12 mouse cellular contexts compared by ENCODE assay signal in genomic region chr10:75676819-75677565, GRCm38 (mm10). TPM values are rescaled to one million over a fixed set of nuclear protein-coding genes. Genes with fewer than 3 reads are reported as not detected.
DNase-seq lines count a peak whose midpoint lies in the region; ATAC-seq and TF ChIP-seq lines count a peak whose summit lies in the region.
"Had no signal": no experiment of that assay in that cellular context is flagged by ENCODE, and none has a peak within 500 bp of the region (broad histone marks: within the 10 kb centered on the region; RNA-seq: fewer than 3 reads in every experiment).

No protein-coding gene starts in this region.

- 84% methylated on average over 7 of the region's 7 CpGs for WGBS in liver, adult 2 months
- WGBS in liver, embryonic 11.5 days: 86% methylated on average over 7 of the region's 7 CpGs
- 72% methylated on average over 7 of the region's 7 CpGs for WGBS in liver, embryonic 16.5 days (ENCODE audit: insufficient replicate concordance)
- 65% methylated on average over 7 of the region's 7 CpGs for WGBS in stomach, embryonic 16.5 days

- DNase-seq in adrenal gland, postnatal 14 days: peak; percentile 23
- no peak for DNase-seq in adrenal gland, adult 18-20 months (ENCODE audit: low spot score in 2 of 2)
- peak; percentile 41 for DNase-seq in liver, adult 2 months (ENCODE audit: extremely low read depth, low read depth, low spot score)
- DNase-seq in liver, embryonic 11.5 days (ENCODE audit: low spot score): no peak
- no peak for DNase-seq in layer of hippocampus, adult 18-20 months (ENCODE audit: low spot score in 2 of 2)
- DNase-seq in cerebellum, postnatal 25 days: no peak
- DNase-seq: right cerebral cortex, postnatal 4 days had no signal

- no peaks in the 10 kb centered on the region for H3K27me3 ChIP-seq in liver, adult 2 months (ENCODE audit: control insufficient read depth, insufficient read depth, low read length)
- no peaks in the 10 kb centered on the region for H3K27me3 ChIP-seq in liver, embryonic 11.5 days (replicated peaks; ENCODE audit: control insufficient read depth, insufficient read depth, low read length)
- no peaks in the 10 kb centered on the region for H3K27me3 ChIP-seq in liver, embryonic 16.5 days (ENCODE audit: control insufficient read depth, insufficient read depth, low read depth, low read length)
- H3K27me3 ChIP-seq in stomach, embryonic 16.5 days (ENCODE audit: control insufficient read depth, insufficient read depth, low read length): no peaks in the 10 kb centered on the region

- H3K4me2 ChIP-seq in liver, embryonic 11.5 days: no peak overlapping the region
- H3K4me2 ChIP-seq in liver, embryonic 16.5 days (ENCODE audit: low read depth, low read length): no peak overlapping the region
- H3K4me2 ChIP-seq in stomach, embryonic 16.5 days (ENCODE audit: low read depth, low read length): no peak overlapping the region

- H3K9ac ChIP-seq in liver, adult 2 months (ENCODE audit: low read depth, low read length): no peak overlapping the region
- H3K9ac ChIP-seq in liver, embryonic 11.5 days (ENCODE audit: low read depth, low read length): no peak overlapping the region
- no peak overlapping the region for H3K9ac ChIP-seq in liver, embryonic 16.5 days (ENCODE audit: low read depth, low read length)
- 0 out of 2 replicates have a peak overlapping the region, but pooled peaks have one; percentile 10 for H3K9ac ChIP-seq in stomach, embryonic 16.5 days (ENCODE audit: low read length)
- H3K9ac ChIP-seq: liver, embryonic 14.5 days had no signal

- no peak overlapping the region for H3K4me3 ChIP-seq in liver, adult 2 months (ENCODE audit: insufficient read depth, low read depth, low read length)
- H3K4me3 ChIP-seq in liver, embryonic 11.5 days (ENCODE audit: low read depth, low read length): no peak overlapping the region
- no peak overlapping the region for H3K4me3 ChIP-seq in liver, embryonic 16.5 days (ENCODE audit: low read depth, low read length)
- no peak overlapping the region for H3K4me3 ChIP-seq in stomach, embryonic 16.5 days (replicated peaks; ENCODE audit: low read length)
- H3K4me3 ChIP-seq: forebrain, embryonic 10.5 days had no signal

- no peak for TF ChIP-seq CTCF in liver, adult 2 months (IDR thresholded peaks at IDR 0.05; ENCODE audit: low read depth, low read length)

- no peaks in the 10 kb centered on the region for H3K36me3 ChIP-seq in liver, adult 2 months (ENCODE audit: control insufficient read depth, insufficient read depth, low read length)
- H3K36me3 ChIP-seq in liver, embryonic 11.5 days (ENCODE audit: control insufficient read depth, insufficient read depth, low read length): peaks cover 9% of the 10 kb centered on the region
- no peaks in the 10 kb centered on the region; the same call in 1 of the 2 replicates for H3K36me3 ChIP-seq in liver, embryonic 16.5 days (ENCODE audit: control insufficient read depth, insufficient read depth)
- H3K36me3 ChIP-seq in stomach, embryonic 16.5 days (ENCODE audit: control insufficient read depth, insufficient read depth, low read length): no peaks in the 10 kb centered on the region

- H3K27ac ChIP-seq in liver, adult 2 months (replicated peaks; ENCODE audit: insufficient read depth, low read depth, low read length): peak overlapping the region; percentile 51
- no peak overlapping the region for H3K27ac ChIP-seq in liver, embryonic 11.5 days (ENCODE audit: low read depth, low read length)
- H3K27ac ChIP-seq in liver, embryonic 16.5 days (ENCODE audit: low read length): peak overlapping the region; percentile 4; the same call in 1 of the 2 replicates
- peak overlapping the region; percentile 89 for H3K27ac ChIP-seq in stomach, embryonic 16.5 days (ENCODE audit: low read length)
- H3K27ac ChIP-seq: liver, embryonic 14.5 days had no signal

- no peaks in the 10 kb centered on the region for H3K9me3 ChIP-seq in liver, embryonic 11.5 days (ENCODE audit: control insufficient read depth, low read length)
- H3K9me3 ChIP-seq in liver, embryonic 16.5 days (replicated peaks; ENCODE audit: control insufficient read depth, low read length): no peaks in the 10 kb centered on the region
- H3K9me3 ChIP-seq in stomach, embryonic 16.5 days (replicated peaks; ENCODE audit: control insufficient read depth, low read length): no peaks in the 10 kb centered on the region
- H3K9me3 ChIP-seq: forebrain, embryonic 10.5 days had no signal

- no peaks in the 10 kb centered on the region; the same call in 1 of the 2 replicates for H3K4me1 ChIP-seq in liver, adult 2 months (ENCODE audit: control insufficient read depth, insufficient read depth, low read length)
- no peaks in the 10 kb centered on the region; the same call in 1 of the 2 replicates for H3K4me1 ChIP-seq in liver, embryonic 11.5 days (replicated peaks; ENCODE audit: control insufficient read depth, insufficient read depth, low read length)
- H3K4me1 ChIP-seq in liver, embryonic 16.5 days (ENCODE audit: control insufficient read depth, low read depth, low read length): peaks cover 4% of the 10 kb centered on the region
- peaks cover 30% of the 10 kb centered on the region for H3K4me1 ChIP-seq in stomach, embryonic 16.5 days (ENCODE audit: control insufficient read depth, insufficient read depth, low read length)

- no peak for TF ChIP-seq POLR2A in liver, adult 2 months (IDR thresholded peaks at IDR 0.05; ENCODE audit: extremely low read depth, insufficient read depth, low read length)

- ATAC-seq in liver, embryonic 11.5 days (replicated peaks; ENCODE audit: low FRiP score): no peak
- ATAC-seq in liver, embryonic 16.5 days (ENCODE audit: low read depth): no peak
- ATAC-seq in stomach, embryonic 16.5 days (ENCODE audit: insufficient read depth, low FRiP score): peak; percentile 39; the same call in 1 of the 2 replicates
- ATAC-seq: activated CD4-positive, CD25-positive, alpha-beta regulatory T cell, adult 4 months had no signal

- no peaks in the 10 kb centered on the region for H3K79me2 ChIP-seq in liver, adult 2 months (ENCODE audit: control insufficient read depth, insufficient read depth, low read length)

RNA-seq across cellular contexts. Expression of gene Susd2, which starts 33.2 kb away (rescaled TPM):
- 6.0 and 12.2 TPM in 2 replicates for total RNA-seq in adrenal gland, postnatal 14 days (2021)
- total RNA-seq in adrenal gland, adult 18-20 months (2021): 10 to 100 TPM; 10.4 to 10.7 TPM
- 1.0 and 1.1 TPM in 2 replicates for total RNA-seq in liver, adult 2 months (2014; rRNA removed)
- 2.0 and 2.8 TPM in 2 replicates for polyA plus RNA-seq in liver, adult 2 months (2012; rRNA removed)
- 0.91 and 1.5 TPM in 2 replicates for polyA plus RNA-seq in liver, embryonic 11.5 days (2014; fragmentation: Nextera tagmentation; extraction: Ambion mirVana)
- 1.8 and 2.3 TPM in 2 replicates for polyA plus RNA-seq in liver, embryonic 16.5 days (2015; fragmentation: Nextera tagmentation; extraction: Ambion mirVana)
- 16.1 and 18.6 TPM in 2 replicates for polyA plus RNA-seq in stomach, embryonic 16.5 days (2015; fragmentation: Nextera tagmentation; extraction: Ambion mirVana)
- 1 to 10 TPM; 1.9 to 2.4 TPM for total RNA-seq in layer of hippocampus, adult 18-20 months (2021)

Comparison
In these comparisons a context has a peak if more than half of its experiments do, and no peak if none do; other contexts are left out.
1. DNase-seq: peak in adrenal gland, postnatal 14 days (single experiment) and liver, adult 2 months (single experiment); none in adrenal gland, adult 18-20 months (0 of 2), liver, embryonic 11.5 days (single experiment), layer of hippocampus, adult 18-20 months (0 of 2) and cerebellum, postnatal 25 days (0 of 2).